Mouse (Mus musculus): ENCODE measurements at regions not wholly inside any gene's neighbourhood (a gene's known extent, or its start where the extent isn't known, plus 50 kb on each side); places are given as distances from the start of the nearest gene placed in this dataset.
A peak's percentile ranks its signal among the peaks of the same experiment; 100 is the strongest.

GRCm38 (mm10) chr2:79510485-79511094 lies 54.0 kb upstream of the Cerkl start:
- no peak for DNase-seq

- no peak for DNase-seq
Measured at GRCm38 (mm10) chr2:79511108-79511507, 54.5 kb upstream of the Cerkl start.

DNA sequence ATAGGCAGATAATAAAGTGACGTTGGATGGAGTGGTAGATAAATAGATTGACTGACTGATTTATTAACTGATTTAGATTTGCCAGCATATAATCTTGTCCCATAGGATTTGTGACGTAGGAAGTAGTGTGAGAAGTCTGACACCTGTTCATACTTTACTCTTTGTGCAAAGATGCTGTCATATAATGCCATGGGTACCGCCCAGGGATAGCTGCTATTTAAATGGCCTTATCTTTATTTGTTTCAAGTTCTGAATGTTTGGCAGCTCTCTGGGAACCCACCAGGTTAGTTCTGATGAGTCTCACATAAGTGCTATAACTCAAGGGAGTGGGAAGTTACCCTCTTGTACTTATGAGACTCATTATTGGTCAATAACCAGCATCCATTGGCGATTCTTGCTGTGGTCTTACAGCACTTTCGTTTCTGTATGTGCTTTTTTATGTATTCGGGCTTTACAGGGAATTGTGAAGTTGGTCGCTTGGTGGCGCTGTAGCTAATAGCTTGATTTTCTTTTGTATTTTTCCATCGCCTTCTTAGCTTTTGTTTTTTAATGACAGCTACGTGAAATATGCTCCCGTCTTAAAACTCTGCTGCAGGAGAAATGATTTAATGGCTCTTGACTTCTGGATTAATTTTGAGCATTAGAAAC lies 55.2 kb upstream of the Cerkl start:
- peak; percentile 82 for DNase-seq

DNA sequence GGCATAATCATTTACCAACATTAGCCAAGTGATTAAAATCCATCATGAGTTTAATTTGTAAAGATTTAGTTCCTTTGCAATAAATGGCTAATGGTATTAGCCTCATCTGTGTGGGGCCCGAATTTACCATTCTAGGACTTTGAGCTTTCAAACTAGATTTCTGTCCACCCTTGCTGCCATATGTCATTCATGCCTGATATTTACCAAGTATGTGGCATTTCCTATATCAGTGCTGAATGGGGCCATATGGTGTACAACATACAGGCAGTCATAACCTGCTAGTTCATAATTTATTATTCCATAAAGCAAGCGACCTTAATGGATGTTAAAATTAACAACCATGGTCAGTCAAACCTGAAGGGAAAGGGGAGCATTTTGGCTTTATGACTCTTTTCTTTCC lies 55.8 kb upstream of the Cerkl start:
- no peak for DNase-seq

GRCm38 (mm10) chr2:79513726-79514125 lies 57.1 kb upstream of the Cerkl start:
- DNase-seq = no peak

GRCm38 (mm10) chr2:79518046-79518750 lies 61.6 kb upstream of the Cerkl start:
- no peak for DNase-seq

- DNase-seq = no peak
Measured at GRCm38 (mm10) chr2:79519799-79520449, 63.3 kb upstream of the Cerkl start.

- no peak for DNase-seq
Measured at GRCm38 (mm10) chr2:79523441-79523840, 66.9 kb upstream of the Cerkl start.

- no peak for DNase-seq
Measured at GRCm38 (mm10) chr2:79527529-79527928, 70.9 kb upstream of the Cerkl start.

DNA sequence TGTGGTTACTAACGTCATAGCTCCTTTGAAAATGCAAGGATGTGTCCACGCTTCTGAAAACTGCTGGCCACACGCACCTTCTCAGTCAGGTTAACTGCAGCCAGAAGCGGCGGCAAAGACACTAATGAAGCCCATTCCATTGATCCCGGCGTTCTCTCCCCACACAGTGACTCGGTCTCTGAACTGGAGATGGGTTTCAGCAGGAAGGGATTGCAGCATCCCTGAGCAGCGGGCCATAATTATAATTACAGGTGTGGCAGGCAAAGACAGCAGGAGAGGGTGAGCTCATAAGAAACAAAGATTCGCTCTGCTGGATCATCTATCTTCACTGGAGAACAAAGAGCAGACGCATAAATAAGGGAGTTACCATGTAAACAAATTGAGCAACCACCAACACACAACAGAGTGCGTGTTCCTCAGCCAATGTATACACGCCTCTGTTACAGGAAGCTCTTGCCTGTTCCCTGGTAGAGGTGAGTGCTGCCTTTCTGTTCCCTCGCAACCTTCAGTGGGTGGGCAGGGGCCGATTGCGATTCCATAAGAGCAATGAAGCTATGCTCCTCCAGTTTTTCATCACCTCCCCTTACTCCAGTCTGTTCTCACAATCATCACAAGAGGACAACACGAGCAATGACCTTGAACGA lies 71.9 kb upstream of the Cerkl start:
- no peak for DNase-seq

GRCm38 (mm10) chr2:79529185-79529584 lies 72.6 kb upstream of the Cerkl start:
- DNase-seq = no peak

DNA sequence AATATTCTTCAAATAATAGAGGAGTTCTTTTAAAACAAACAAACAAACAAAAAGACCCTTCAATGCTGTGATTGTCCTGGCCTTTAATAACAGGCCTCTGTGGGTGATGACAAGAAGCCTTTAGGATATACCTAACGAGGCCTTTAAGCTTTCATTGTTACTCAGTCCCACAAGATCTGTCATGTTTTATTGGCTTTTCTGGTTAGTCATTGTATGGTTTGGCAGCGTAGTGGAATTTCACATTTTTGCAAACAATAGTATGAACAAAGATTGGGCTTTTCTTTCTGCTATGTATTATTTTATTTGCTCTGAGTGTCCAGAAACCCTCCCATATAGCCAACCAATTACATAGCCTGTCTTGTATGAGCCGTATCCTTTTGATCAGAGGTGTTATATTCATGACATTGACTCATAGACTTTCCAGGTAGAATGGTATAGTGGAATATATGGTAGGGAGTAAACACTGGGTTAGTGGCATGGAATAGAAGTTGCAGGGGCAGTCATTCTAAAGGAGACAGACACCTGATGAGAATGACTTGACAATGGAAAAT lies 76.1 kb upstream of the Cerkl start:
- DNase-seq = no peak

- DNase-seq = no peak
Measured at GRCm38 (mm10) chr2:79537126-79537875, 80.7 kb upstream of the Cerkl start.

GRCm38 (mm10) chr2:79540384-79540783 lies 83.8 kb upstream of the Cerkl start:
- DNase-seq = no peak

- no peak for DNase-seq
Measured at GRCm38 (mm10) chr2:79542191-79542980, 85.8 kb upstream of the Cerkl start.

DNA sequence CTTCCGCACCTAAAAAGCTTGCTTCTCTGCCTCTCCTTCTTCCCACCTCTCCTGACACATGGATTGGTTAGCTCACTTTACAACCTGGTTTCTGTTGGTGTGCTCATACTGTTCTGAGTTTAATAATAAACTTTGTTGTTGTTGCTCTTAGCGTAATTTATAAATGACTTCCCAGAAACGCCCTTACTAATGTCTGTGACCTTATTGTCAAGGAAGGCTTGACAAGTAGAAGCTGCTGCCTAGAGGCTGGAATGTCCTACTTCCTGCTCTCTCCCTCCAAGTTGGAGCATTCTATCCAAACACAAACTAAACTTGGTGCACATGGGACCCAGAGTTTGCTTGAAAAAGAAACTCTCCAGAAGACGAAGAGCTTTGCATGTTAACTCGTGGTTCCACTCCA lies 86.9 kb upstream of the Cerkl start:
- DNase-seq = no peak

GRCm38 (mm10) chr2:79543948-79544792 lies 87.6 kb upstream of the Cerkl start:
- no peak for DNase-seq

DNA sequence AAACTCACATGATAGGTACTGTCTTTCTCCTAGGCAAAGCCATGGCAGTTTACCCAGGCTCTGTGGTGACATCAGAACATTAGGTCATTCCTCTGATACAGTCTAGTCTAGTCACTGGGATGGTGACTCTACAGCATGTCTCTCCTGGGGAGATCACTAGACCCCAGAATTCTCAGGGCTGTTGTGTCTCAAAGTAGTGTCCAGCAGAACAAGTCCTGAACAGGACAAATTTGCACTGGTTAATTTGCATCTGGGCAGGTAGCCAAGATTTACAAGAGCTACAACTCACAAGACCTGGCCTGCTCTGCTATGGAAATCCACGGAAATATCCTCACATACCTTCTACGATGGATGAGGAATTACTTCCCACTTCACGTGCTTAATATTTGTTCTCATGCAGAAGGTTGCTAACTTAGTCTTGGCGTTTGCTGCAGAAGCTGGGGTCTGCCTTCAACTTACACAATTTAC lies 88.2 kb upstream of the Cerkl start:
- no peak for DNase-seq

GRCm38 (mm10) chr2:79546206-79546605 lies 88.9 kb upstream of the Itprid2 start:
- DNase-seq = no peak

- DNase-seq = no peak
Measured at GRCm38 (mm10) chr2:79547284-79547683, 87.9 kb upstream of the Itprid2 start.
